Mouse (Mus musculus) kidney, embryonic 14.5 days (tissue): ENCODE data around the gene Polr3e. TPM values are rescaled to one million over a fixed set of nuclear protein-coding genes. Genes with fewer than 3 reads are reported as not detected.
"Not testable (repeated sequence)": the region's sequence is repeated elsewhere in the genome, so short reads cannot be mapped to it uniquely, and the experiment has no call there.

ENCODE experiments used
- ATAC-seq: fragments of 200-750 bp; cut with Nextera tagmentation; 2 replicates; pipeline ENCODE4 v1.8.0; 2017; ENCODE audit warnings: moderate number of reproducible peaks, mild to moderate bottlenecking, moderate TSS enrichment, moderate library complexity; ENCODE audit not compliant: low FRiP score, low TSS enrichment
- H3K27ac ChIP-seq: fragments of 300-500 bp; sonication (generic); 2 replicates; pipeline ENCODE4 v1.5.1; 2014; ENCODE audit warnings: low read depth, mild to moderate bottlenecking, low read length, moderate library complexity, mixed read lengths
- H3K27me3 ChIP-seq: fragments of 300-500 bp; sonication (generic); 2 replicates; pipeline ENCODE4 v1.6.1; 2014; ENCODE audit warnings: mild to moderate bottlenecking, low read length; ENCODE audit not compliant: control insufficient read depth, insufficient read depth
- H3K36me3 ChIP-seq: fragments of 300-500 bp; sonication (generic); 2 replicates; pipeline ENCODE4 v1.6.1; 2014; ENCODE audit warnings: low read length, mixed read lengths; ENCODE audit not compliant: control insufficient read depth, insufficient read depth
- H3K4me1 ChIP-seq: fragments of 300-500 bp; sonication (generic); 2 replicates; pipeline ENCODE4 v1.6.1; 2014; ENCODE audit warnings: low read length, mixed read lengths; ENCODE audit not compliant: control insufficient read depth, insufficient read depth
- H3K4me2 ChIP-seq: fragments of 300-500 bp; sonication (generic); replicated peaks from 2 replicates; pipeline ENCODE4 v1.6.1; 2014; ENCODE audit warnings: low read depth, mild to moderate bottlenecking, low read length
- H3K4me3 ChIP-seq: fragments of 300-500 bp; sonication (generic); 2 replicates; pipeline ENCODE4 v1.5.1; 2014; ENCODE audit warnings: mild to moderate bottlenecking, low read length
- H3K9ac ChIP-seq: fragments of 300-500 bp; sonication (generic); 2 replicates; pipeline ENCODE4 v1.6.1; 2014; ENCODE audit warnings: low read depth, mild to moderate bottlenecking, low read length, moderate library complexity
- H3K9me3 ChIP-seq: fragments of 300-500 bp; sonication (generic); 2 replicates; pipeline ENCODE4 v1.6.1; 2016; ENCODE audit warnings: low read length; ENCODE audit not compliant: control insufficient read depth
- WGBS: fragments of 180-500 bp; shearing (Covaris S2); extraction: QIAGEN DNeasy Blood & Tissue Kit; methylation state at CpG from one replicate; pipeline ENCODE4 v1.1.7; 2014; 5-methylcytosine and 5-hydroxymethylcytosine counted together
- polyA plus RNA-seq: library from polyadenylated mRNA; unstranded; fragments of >200 nt; fragmentation: Nextera tagmentation; extraction: Ambion mirVana; gene quantifications from 2 replicates; pipeline ENCODE4 v1.2.1, GENCODE M21; 2014

Gene Polr3e
- polyA plus RNA-seq, 1 experiment from 2014 or later: 31.2 TPM

DNA sequence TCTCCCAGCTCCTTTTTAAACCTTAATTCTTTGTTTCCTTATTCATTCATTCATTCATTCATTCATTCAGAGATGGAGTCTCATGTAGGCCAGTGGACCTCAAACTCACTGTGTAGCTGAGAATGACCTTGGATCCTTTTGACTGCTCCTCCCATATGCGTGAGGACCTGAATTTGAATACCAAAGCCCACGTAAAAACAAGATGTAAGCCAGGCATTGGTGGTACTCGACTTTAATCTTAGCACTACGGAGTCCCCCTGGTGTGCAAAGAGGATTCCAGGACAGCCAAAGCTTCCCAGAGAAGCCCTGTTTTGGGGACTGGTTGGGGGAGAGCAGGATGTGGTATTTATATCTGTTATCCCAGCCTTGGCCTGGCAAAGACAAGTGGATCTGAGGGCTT lies 17.4 kb upstream of the Polr3e start:
- Histone ChIP-seq H3K4me3 (no peak overlapping the region), H3K27ac (no peak overlapping the region), H3K4me1 (no peaks in the 10 kb centered on the region), H3K27me3 (no peaks in the 10 kb centered on the region), H3K36me3 (no peaks in the 10 kb centered on the region; the same call in 1 of the 2 replicates), H3K9ac (no peak overlapping the region), H3K9me3 (no peaks in the 10 kb centered on the region), H3K4me2 (no peak overlapping the region)
- no peak for ATAC-seq
- WGBS: 81% methylated on average over 4 of the region's 4 CpGs

DNA sequence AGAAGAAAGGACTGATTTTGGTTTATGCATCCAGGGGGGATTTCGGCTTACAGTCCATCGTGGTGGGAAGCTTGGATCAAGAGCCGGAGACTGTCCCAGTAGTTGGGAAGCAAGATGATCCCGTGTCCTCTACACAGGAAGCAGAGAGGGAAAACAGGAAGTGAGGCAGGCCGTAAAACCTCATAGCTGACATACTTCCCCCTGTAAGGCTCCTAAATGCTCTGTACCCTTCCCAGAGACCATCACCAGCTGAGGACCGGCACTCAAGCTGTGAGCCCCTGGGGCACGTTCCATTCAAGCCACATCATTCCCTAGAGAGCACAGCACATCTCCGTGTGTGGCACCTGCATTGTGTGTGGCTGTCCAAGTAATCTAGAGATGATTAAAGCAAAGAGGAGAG lies 15.8 kb upstream of the Polr3e start:
- ATAC-seq: no peak
- no peak overlapping the region for H3K27ac ChIP-seq
- WGBS: 49% methylated on average over 8 of the region's 8 CpGs

DNA sequence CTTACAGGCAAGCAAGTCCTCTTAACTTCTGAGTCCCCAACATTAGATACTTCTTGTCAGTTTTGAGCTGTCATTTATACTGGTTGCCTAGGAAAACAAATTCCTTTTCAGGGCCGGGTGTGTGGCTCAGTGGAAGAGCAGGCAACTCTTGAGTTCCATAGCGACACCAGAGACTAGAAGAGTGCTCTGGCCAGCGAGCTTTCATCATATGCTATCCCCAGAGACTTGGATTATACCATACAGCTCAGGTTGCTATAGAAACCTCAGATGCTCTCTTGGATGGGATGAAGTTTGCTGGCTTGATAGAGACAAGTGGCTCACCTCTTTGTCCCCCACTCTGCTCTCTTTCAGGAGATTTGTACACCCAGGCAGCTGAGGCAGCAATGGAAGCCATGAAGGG lies 14.6 kb upstream of the Polr3e start:
- 80% methylated on average over 3 of the region's 3 CpGs for WGBS

More for the DNA sequence above, 15.8 kb upstream of the Polr3e start:
- no peaks in the 10 kb centered on the region for H3K4me1 ChIP-seq
- H3K27me3 ChIP-seq: no peaks in the 10 kb centered on the region
- H3K4me3 ChIP-seq: no peak overlapping the region
- no peak overlapping the region for H3K9ac ChIP-seq
- no peaks in the 10 kb centered on the region; the same call in 1 of the 2 replicates for H3K36me3 ChIP-seq
- H3K9me3 ChIP-seq: no peaks in the 10 kb centered on the region
- no peak overlapping the region for H3K4me2 ChIP-seq

DNA sequence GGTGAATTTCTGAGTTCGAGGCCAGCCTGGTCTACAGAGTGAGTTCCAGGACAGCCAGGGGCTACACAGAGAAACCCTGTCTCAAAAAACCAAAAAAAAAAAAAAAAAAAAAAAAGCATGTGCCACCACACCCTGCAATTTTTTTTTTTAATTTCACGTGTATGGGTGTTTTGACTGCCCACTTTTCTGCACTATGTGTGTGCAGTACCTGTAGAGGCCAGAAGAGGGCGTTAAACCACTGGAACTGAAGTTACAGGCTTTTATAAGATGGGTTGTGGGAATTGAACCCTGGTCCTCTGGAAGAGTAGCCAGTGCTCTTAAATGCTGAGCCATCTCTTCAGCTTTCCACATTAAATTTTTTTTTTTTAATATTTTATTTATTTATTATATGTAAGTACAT lies 7.4 kb upstream of the Polr3e start:
- H3K9me3 ChIP-seq, H3K4me1 ChIP-seq, H3K27ac ChIP-seq, H3K27me3 ChIP-seq, H3K9ac ChIP-seq, H3K4me3 ChIP-seq, ATAC-seq, H3K4me2 ChIP-seq, H3K36me3 ChIP-seq: not testable (repeated sequence)
- 75% methylated on average over 3 of the region's 3 CpGs for WGBS

More for the DNA sequence above, 14.6 kb upstream of the Polr3e start:
- H3K27ac ChIP-seq: no peak overlapping the region
- no peak overlapping the region for H3K9ac ChIP-seq
- no peaks in the 10 kb centered on the region for H3K9me3 ChIP-seq
- no peaks in the 10 kb centered on the region for H3K27me3 ChIP-seq
- no peaks in the 10 kb centered on the region for H3K4me1 ChIP-seq
- no peak overlapping the region for H3K4me2 ChIP-seq
- no peak overlapping the region for H3K4me3 ChIP-seq
- H3K36me3 ChIP-seq: no peaks in the 10 kb centered on the region; the same call in 1 of the 2 replicates
- ATAC-seq: no peak

DNA sequence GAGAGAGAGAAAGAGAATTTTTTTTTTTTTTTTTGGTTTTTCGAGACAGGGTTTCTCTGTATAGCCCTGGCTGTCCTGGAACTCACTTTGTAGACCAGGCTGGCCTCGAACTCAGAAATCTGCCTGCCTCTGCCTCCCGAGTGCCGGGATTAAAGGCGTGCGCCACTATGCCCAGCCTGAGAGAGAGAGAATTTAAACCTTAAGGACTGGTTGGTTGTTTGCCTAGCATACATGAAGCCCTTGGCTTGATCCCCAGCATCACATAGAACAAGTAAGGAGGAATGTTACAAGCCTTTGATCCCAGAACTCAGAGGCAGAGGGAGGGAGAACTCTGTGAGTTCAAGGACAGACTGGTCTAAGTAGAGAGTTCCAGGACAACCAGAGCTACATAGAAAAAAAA lies 6.3 kb upstream of the Polr3e start:
- H3K36me3 ChIP-seq, H3K4me3 ChIP-seq, H3K9ac ChIP-seq, H3K27ac ChIP-seq, H3K4me2 ChIP-seq, H3K4me1 ChIP-seq, ATAC-seq, H3K9me3 ChIP-seq, H3K27me3 ChIP-seq: not testable (repeated sequence)
- 95% methylated on average over 6 of the region's 6 CpGs for WGBS

DNA sequence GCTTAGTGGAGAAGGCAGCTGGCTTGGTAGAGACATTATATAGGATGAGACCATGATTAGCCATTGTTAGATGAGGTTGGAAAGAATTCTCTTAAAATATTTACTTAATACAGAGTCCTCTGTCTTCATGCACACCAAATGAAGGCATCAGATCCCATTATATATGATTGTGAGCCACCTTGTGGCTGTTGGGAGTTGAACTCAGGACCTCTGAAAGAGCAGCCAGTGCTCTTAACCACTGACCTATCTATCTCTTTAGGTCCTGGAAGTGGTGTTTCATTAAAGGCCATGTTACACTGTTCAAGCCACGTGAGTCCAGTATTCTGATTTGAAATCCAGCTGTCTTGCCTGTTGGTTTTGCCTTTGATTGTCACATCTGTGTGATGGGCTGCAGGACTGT lies 4.2 kb upstream of the Polr3e start:
- Histone ChIP-seq H3K4me2 (no peak overlapping the region), H3K27ac (no peak overlapping the region), H3K9me3 (no peaks in the 10 kb centered on the region), H3K4me3 (no peak overlapping the region), H3K27me3 (no peaks in the 10 kb centered on the region), H3K36me3 (no peaks in the 10 kb centered on the region), H3K9ac (no peak overlapping the region), H3K4me1 (no peaks in the 10 kb centered on the region)
- 23% methylated on average over 1 of the region's 1 CpGs for WGBS
- ATAC-seq: no peak

DNA sequence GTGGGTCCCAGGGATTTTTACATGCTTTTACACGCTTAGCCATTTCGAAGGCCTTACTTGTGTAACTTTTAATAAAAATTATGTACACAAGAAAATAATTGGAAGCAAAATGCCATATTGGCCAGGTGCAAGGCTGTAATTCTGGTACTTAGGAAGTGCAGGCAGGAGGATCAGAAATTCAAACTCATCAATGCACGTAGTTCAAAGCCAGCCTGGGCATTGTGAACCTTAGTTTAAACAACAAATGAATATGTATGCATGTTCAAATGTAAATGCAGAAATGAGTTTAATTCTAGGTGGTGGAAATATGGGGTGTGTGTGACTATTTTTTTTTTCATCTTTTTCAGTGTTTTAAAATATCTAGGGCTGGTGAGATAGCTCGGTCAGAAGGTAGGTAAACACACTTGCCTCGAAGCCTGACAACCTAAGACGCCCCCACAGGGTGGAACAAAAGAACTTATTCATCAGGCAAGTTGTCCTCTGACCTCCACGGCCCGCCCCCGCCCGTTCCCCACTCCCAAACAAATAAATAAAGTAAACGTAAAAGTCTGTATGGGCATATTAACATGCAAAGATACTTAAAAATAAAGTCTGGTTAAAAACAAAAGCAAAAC lies 1.2 kb upstream of the Polr3e start:
- H3K27ac ChIP-seq: no peak overlapping the region
- H3K36me3 ChIP-seq: no peaks in the 10 kb centered on the region
- no peak for ATAC-seq
- H3K4me2 ChIP-seq: peak overlapping the region; percentile 45; the same call in 1 of the 2 replicates
- H3K9me3 ChIP-seq: no peaks in the 10 kb centered on the region
- H3K4me1 ChIP-seq: peaks cover 10% of the 10 kb centered on the region; the same call in 1 of the 2 replicates
- H3K9ac ChIP-seq: no peak overlapping the region
- 31% methylated on average over 11 of the region's 11 CpGs for WGBS
- no peaks in the 10 kb centered on the region for H3K27me3 ChIP-seq
- H3K4me3 ChIP-seq: peak overlapping the region; percentile 2; the same call in 1 of the 2 replicates

DNA sequence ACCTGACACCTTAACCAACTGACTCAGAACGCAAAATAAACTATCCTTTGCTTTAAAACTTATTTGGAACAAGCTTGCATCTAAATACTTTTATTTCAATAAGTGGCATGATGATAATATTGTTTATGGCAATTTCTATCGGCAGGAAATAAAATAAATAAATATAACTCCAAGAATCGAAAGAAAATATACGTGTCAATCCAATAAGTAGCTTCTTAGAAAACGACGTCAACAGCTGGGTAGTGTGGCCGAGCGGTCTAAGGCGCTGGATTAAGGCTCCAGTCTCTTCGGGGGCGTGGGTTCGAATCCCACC lies 309 bp upstream of the Polr3e start:
- Histone ChIP-seq H3K9ac (no peak overlapping the region), H3K4me2 (peak overlapping the region; percentile 45; the same call in 1 of the 2 replicates), H3K4me1 (peaks cover 10% of the 10 kb centered on the region; the same call in 1 of the 2 replicates), H3K4me3 (peak overlapping the region; percentile 84), H3K36me3 (no peaks in the 10 kb centered on the region), H3K27me3 (no peaks in the 10 kb centered on the region), H3K9me3 (no peaks in the 10 kb centered on the region), H3K27ac (no peak overlapping the region)
- 11% methylated on average over 12 of the region's 12 CpGs for WGBS
- no peak; the same call in 1 of the 2 replicates for ATAC-seq

DNA sequence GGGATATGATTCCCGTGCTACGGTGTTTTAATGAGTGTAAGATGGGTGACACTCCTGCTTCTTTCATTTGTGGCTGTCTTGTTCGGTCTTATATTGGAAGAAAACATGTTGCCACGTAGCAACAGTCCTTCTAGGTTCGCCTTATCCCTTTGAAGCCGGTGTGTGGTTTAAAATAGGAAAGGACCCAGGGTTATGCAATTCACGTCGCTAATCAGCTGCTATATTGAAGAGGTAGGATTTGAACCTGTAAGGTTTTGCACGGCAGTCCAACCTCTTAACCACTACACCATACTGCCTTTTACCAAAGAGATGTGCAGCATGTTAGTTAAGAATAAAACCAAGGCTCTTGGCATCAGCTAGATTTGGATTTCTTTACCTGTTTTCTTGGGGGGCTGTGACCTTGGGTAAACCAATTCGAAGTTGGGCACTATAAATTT lies 1.0 kb downstream of the Polr3e start:
- peak overlapping the region; percentile 84 for H3K4me3 ChIP-seq
- no peaks in the 10 kb centered on the region for H3K9me3 ChIP-seq
- 6% methylated on average over 10 of the region's 10 CpGs for WGBS
- peak; percentile 51 for ATAC-seq
- H3K9ac ChIP-seq: peak overlapping the region; percentile 94
- H3K4me1 ChIP-seq: peaks cover 10% of the 10 kb centered on the region; the same call in 1 of the 2 replicates
- H3K36me3 ChIP-seq: 0 out of 2 replicates have a peak, but pooled peaks cover 6% of the 10 kb centered on the region
- H3K4me2 ChIP-seq: peak overlapping the region; percentile 45
- no peak overlapping the region for H3K27ac ChIP-seq
- no peaks in the 10 kb centered on the region for H3K27me3 ChIP-seq
